Mouse (Mus musculus) lung, embryonic 14.5 days (tissue): ENCODE results near the gene Ltv1. TPM values are rescaled to one million over a fixed set of nuclear protein-coding genes. Genes with fewer than 3 reads are reported as not detected.

Source experiments
- ATAC-seq: fragments of 200-750 bp; cut with Nextera tagmentation; 2 replicates; pipeline ENCODE4 v1.8.0; 2017; ENCODE audit warnings: mild to moderate bottlenecking, moderate TSS enrichment, moderate library complexity; ENCODE audit not compliant: insufficient read depth
- DNase-seq: peaks from one replicate; pipeline ENCODE4 v3.0.0-alpha.2; 2015
- H3K27ac ChIP-seq: fragments of 300-500 bp; sonication (generic); 2 replicates; pipeline ENCODE4 v1.5.1; 2014; ENCODE audit warnings: low read depth, mild to moderate bottlenecking, moderate library complexity
- H3K27me3 ChIP-seq: fragments of 300-500 bp; sonication (generic); 2 replicates; pipeline ENCODE4 v1.6.1; 2014; ENCODE audit warnings: low read length, control low read depth; ENCODE audit not compliant: insufficient read depth
- H3K36me3 ChIP-seq: fragments of 300-500 bp; sonication (generic); 2 replicates; pipeline ENCODE4 v1.6.1; 2014; ENCODE audit warnings: control low read depth; ENCODE audit not compliant: insufficient read depth
- H3K4me1 ChIP-seq: fragments of 300-500 bp; sonication (generic); 2 replicates; pipeline ENCODE4 v1.6.1; 2014; ENCODE audit warnings: antibody characterized with exemption, control low read depth; ENCODE audit not compliant: insufficient read depth
- H3K4me2 ChIP-seq: fragments of 300-500 bp; sonication (generic); 2 replicates; pipeline ENCODE4 v1.6.1; 2014; ENCODE audit warnings: mild to moderate bottlenecking
- H3K4me3 ChIP-seq: fragments of 300-500 bp; sonication (generic); 2 replicates; pipeline ENCODE4 v1.5.1; 2014; ENCODE audit warnings: low read depth, low read length
- H3K9ac ChIP-seq: fragments of 300-500 bp; sonication (generic); 2 replicates; pipeline ENCODE4 v1.6.1; 2014
- H3K9me3 ChIP-seq: fragments of 300-500 bp; sonication (generic); 2 replicates; pipeline ENCODE4 v1.6.1; 2016; ENCODE audit warnings: low read depth, low read length, control low read depth
- CTCF ChIP-seq: IDR thresholded peaks from 2 replicates; pipeline ENCODE4 v1.5.1; 2016; ENCODE audit warnings: antibody characterized with exemption, low read depth
- WGBS: fragments of 180-500 bp; shearing (Covaris S2); extraction: QIAGEN DNeasy Blood & Tissue Kit; methylation state at CpG from one replicate; pipeline ENCODE4 v1.1.7; 2014; 5-methylcytosine and 5-hydroxymethylcytosine counted together
- polyA plus RNA-seq: library from polyadenylated mRNA; unstranded; fragments of >200 nt; fragmentation: Nextera tagmentation; extraction: Ambion mirVana; gene quantifications from 2 replicates; pipeline ENCODE4 v1.2.1, GENCODE M21; 2014

The Ltv1 gene
- polyA plus RNA-seq = 81.7 and 83.8 TPM in 2 replicates

DNA sequence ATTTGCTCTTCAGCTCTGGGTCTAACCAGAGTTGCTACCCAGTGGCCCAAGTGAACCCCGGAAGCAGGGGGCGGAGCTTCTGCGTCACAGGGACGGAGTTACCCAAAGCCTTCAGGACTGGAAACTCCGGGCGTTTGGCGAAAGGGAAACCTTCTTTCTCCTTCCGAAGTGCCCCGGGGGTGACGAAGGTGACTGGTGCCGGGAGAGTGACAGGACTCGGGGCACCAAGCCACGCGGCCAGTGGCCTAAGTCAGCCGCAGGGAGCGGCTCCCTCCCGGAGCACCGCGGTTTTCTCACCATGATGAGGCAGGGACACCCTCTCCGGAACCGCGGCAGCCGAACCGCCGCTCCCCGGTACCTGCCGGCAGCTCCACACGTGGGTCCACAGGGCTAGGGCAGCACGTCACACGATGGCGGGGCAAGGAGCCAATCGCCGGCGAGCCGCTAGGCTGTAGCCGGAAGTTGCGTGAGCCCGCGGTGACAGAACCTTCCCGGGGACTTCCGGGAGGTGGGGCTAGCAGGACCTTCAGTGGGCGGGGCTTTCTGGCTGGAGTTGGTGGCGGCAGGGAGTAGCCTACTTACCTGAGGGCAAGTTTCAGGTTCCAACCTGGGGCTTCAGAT, at the start of gene Ltv1:
TSS of gene Ltv1 (minus strand) at position 438 of the 621 bp plus-strand sequence.
- H3K36me3 ChIP-seq = peaks cover 21% of the 10 kb centered on the region
- H3K9ac ChIP-seq = peak within 1 kb of the TSS; percentile 68
- H3K27ac ChIP-seq = peak within 1 kb of the TSS; percentile 80
- DNase-seq (peak; percentile 99), ATAC-seq (peak; percentile 99)
- no peaks in the 10 kb centered on the region for H3K9me3 ChIP-seq
- no peak for TF ChIP-seq CTCF
- peaks cover 6% of the 10 kb centered on the region; the same call in 1 of the 2 replicates for H3K4me1 ChIP-seq
- peak within 1 kb of the TSS; percentile 77 for H3K4me3 ChIP-seq
- peak within 1 kb of the TSS; percentile 78 for H3K4me2 ChIP-seq
- WGBS = under 1% methylated on average over 43 of the region's 43 CpGs
- no peaks in the 10 kb centered on the region for H3K27me3 ChIP-seq

DNA sequence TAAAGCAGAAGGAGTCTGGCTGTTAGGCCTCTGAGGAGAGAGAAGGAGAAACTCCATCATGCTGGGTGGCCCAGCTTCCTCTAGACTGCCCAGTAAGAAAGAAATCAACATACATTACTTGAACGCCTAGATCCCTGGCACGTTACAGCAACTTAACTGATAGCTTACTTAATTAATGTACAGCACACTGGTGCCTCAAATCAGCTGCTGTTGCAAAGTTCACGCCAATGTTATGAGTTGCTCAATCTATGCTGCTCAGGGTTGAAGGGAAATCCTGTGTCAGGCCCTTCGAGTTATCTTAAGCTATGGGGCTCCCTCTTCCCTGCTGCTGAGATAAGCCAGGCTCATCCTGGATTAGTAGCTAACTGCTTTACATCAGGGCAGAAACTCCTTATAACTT, 47.5 kb upstream of the Ltv1 start:
- WGBS = 29% methylated on average over 4 of the region's 4 CpGs
- DNase-seq (peak; percentile 70), ATAC-seq (peak; percentile 80; the same call in 1 of the 2 replicates)
- peaks cover 25% of the 10 kb centered on the region for H3K36me3 ChIP-seq
- no peaks in the 10 kb centered on the region for H3K9me3 ChIP-seq
- no peak overlapping the region for H3K4me3 ChIP-seq
- H3K9ac ChIP-seq = no peak overlapping the region
- H3K4me1 ChIP-seq = peaks cover 14% of the 10 kb centered on the region
- TF ChIP-seq CTCF = no peak
- peak overlapping the region; percentile 32 for H3K27ac ChIP-seq
- no peaks in the 10 kb centered on the region for H3K27me3 ChIP-seq
- no peak overlapping the region for H3K4me2 ChIP-seq

- Histone ChIP-seq H3K36me3 (peaks cover 17% of the 10 kb centered on the region; the same call in 1 of the 2 replicates), H3K4me3 (no peak overlapping the region), H3K27ac (no peak overlapping the region), H3K27me3 (no peaks in the 10 kb centered on the region), H3K9me3 (no peaks in the 10 kb centered on the region), H3K4me2 (no peak overlapping the region), H3K9ac (no peak overlapping the region), H3K4me1 (peaks cover 10% of the 10 kb centered on the region)
- DNase-seq = no peak
- no peak for TF ChIP-seq CTCF
- 84% methylated on average over 4 of the region's 4 CpGs for WGBS
- no peak for ATAC-seq
Observed at GRCm38 (mm10) chr10:13238188-13238587, 45.2 kb upstream of the Ltv1 start.

- 84% methylated on average over 5 of the region's 5 CpGs for WGBS
- Histone ChIP-seq H3K4me2 (no peak overlapping the region), H3K27ac (no peak overlapping the region), H3K9me3 (no peaks in the 10 kb centered on the region), H3K4me3 (no peak overlapping the region), H3K4me1 (peaks cover 10% of the 10 kb centered on the region), H3K27me3 (no peaks in the 10 kb centered on the region), H3K36me3 (peaks cover 17% of the 10 kb centered on the region; the same call in 1 of the 2 replicates), H3K9ac (no peak overlapping the region)
- DNase-seq = no peak
- TF ChIP-seq CTCF = no peak
- no peak for ATAC-seq
Observed at GRCm38 (mm10) chr10:13236866-13237265, 43.9 kb upstream of the Ltv1 start.

- no peak overlapping the region for H3K4me2 ChIP-seq
- H3K9ac ChIP-seq = no peak overlapping the region
- DNase-seq (peak; percentile 61), ATAC-seq (no peak)
- no peaks in the 10 kb centered on the region for H3K4me1 ChIP-seq
- H3K27ac ChIP-seq = no peak overlapping the region
- H3K4me3 ChIP-seq = no peak overlapping the region
- WGBS = 37% methylated on average over 3 of the region's 3 CpGs
- H3K9me3 ChIP-seq = no peaks in the 10 kb centered on the region
- no peak for TF ChIP-seq CTCF
- peaks cover 29% of the 10 kb centered on the region; the same call in 1 of the 2 replicates for H3K36me3 ChIP-seq
- H3K27me3 ChIP-seq = no peaks in the 10 kb centered on the region
Observed at GRCm38 (mm10) chr10:13234503-13234902, 41.5 kb upstream of the Ltv1 start.

- ATAC-seq (no peak), DNase-seq (no peak)
- TF ChIP-seq CTCF = no peak
- Histone ChIP-seq H3K4me2 (no peak overlapping the region), H3K9me3 (no peaks in the 10 kb centered on the region), H3K4me3 (no peak overlapping the region), H3K9ac (no peak overlapping the region), H3K4me1 (no peaks in the 10 kb centered on the region), H3K27me3 (no peaks in the 10 kb centered on the region), H3K27ac (no peak overlapping the region), H3K36me3 (peaks cover 26% of the 10 kb centered on the region; the same call in 1 of the 2 replicates)
- 87% methylated on average over 10 of the region's 10 CpGs for WGBS
Observed at GRCm38 (mm10) chr10:13233941-13234340, 41.0 kb upstream of the Ltv1 start.

DNA sequence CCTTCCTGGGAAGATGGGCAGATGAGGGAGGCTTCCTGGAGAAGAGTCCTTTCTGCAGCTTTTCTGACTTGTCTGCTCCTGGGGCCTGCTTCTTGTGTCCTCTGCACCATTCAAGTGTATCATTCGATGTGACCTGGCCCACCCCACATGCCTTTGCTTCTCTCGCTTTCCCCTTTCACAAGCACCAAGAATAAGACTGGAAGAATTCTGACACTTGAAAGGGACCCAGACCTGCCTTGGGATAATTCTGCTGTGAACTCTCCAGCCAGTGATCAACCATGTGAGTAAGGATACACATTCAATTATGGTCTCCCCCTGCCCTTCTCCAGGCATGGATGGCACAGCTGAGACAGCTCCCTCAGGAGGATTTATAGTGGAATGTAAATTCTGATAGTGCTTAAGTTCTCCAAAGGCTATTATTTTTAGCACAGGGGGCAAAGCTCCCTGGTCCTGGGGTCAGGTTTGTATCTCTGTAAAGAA, 40.2 kb upstream of the Ltv1 start:
- Histone ChIP-seq H3K4me2 (no peak overlapping the region), H3K4me3 (no peak overlapping the region), H3K9ac (no peak overlapping the region), H3K27me3 (no peaks in the 10 kb centered on the region), H3K27ac (no peak overlapping the region), H3K4me1 (no peaks in the 10 kb centered on the region), H3K9me3 (no peaks in the 10 kb centered on the region), H3K36me3 (peaks cover 23% of the 10 kb centered on the region; the same call in 1 of the 2 replicates)
- no peak for DNase-seq
- WGBS = 66% methylated on average over 2 of the region's 2 CpGs
- TF ChIP-seq CTCF = no peak
- ATAC-seq = no peak
